In the genomic region with DNA sequence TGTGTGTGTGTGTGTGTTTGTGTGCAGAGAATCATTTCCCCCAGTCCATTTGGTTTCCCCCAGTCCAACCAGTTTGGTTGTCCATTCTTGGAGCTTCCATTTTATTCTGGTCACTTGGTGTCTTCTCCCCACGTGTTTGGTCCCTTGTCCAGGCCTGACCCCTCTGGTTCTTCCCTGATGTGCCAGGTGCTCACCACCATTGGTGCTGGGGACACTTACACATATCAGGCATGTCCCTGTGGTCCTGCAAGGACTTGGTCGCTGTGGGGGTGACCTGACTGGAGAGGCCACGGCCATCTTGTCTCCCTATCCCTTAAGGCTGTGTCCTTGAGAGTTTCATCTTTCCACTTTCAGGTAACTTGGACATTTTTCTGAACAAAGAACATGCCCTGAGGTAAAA, we compare ENCODE assay signal across 25 mouse cellular contexts. TPM values are rescaled to one million over a fixed set of nuclear protein-coding genes. Genes with fewer than 3 reads are reported as not detected.
DNase-seq lines count a peak whose midpoint lies in the region; ATAC-seq and TF ChIP-seq lines count a peak whose summit lies in the region.
"Had no signal": no experiment of that assay in that cellular context is flagged by ENCODE, and none has a peak within 500 bp of the region (broad histone marks: within the 10 kb centered on the region; RNA-seq: fewer than 3 reads in every experiment).

No protein-coding gene starts in this region.

- no peak overlapping the region for H3K4me3 ChIP-seq in heart, adult 2 months
- H3K4me3 ChIP-seq in hindbrain, embryonic 16.5 days (ENCODE audit: low read length), result no peak overlapping the region
- no peak overlapping the region for H3K4me3 ChIP-seq in hindbrain, embryonic 11.5 days (ENCODE audit: low read depth, low read length)
- no peak overlapping the region for H3K4me3 ChIP-seq in limb, embryonic 12.5 days (replicated peaks)
- no peak overlapping the region for H3K4me3 ChIP-seq in limb, embryonic 10.5 days
- no peak overlapping the region for H3K4me3 ChIP-seq in myocyte

- no peak overlapping the region for H3ac ChIP-seq in myocyte (ENCODE audit: control insufficient read depth, insufficient read length)

- DNase-seq in heart, adult 11 months, result peak; percentile 61
- no peak for DNase-seq in heart, adult 2 months
- DNase-seq in hindbrain, embryonic 11.5 days (ENCODE audit: low spot score), result no peak
- DNase-seq in limb, embryonic 10.5 days (ENCODE audit: low spot score), result no peak
- DNase-seq in B cell, adult 2 months, result no peak
- DNase-seq: adrenal gland, adult 2 months; adrenal gland, adult 8-10 months; adrenal gland, postnatal 10 days; adrenal gland, postnatal 14 days; adrenal gland, postnatal 25 days; adrenal gland, postnatal 36 days; cerebellum, adult 11 months; cerebellum, adult 11-12 months; cerebellum, adult 18-20 months had no signal

- H3K9me3 ChIP-seq in hindbrain, embryonic 16.5 days (ENCODE audit: control insufficient read depth, low read length), result no peaks in the 10 kb centered on the region
- H3K9me3 ChIP-seq in hindbrain, embryonic 11.5 days (ENCODE audit: control insufficient read depth, low read length), result no peaks in the 10 kb centered on the region
- H3K9me3 ChIP-seq in limb, embryonic 12.5 days, result no peaks in the 10 kb centered on the region
- H3K9me3 ChIP-seq in limb, embryonic 10.5 days (replicated peaks), result no peaks in the 10 kb centered on the region
- H3K9me3 ChIP-seq: G1E had no signal

- H3K36me3 ChIP-seq in heart, adult 2 months (ENCODE audit: control insufficient read depth, insufficient read depth, low read length), result no peaks in the 10 kb centered on the region
- H3K36me3 ChIP-seq in hindbrain, embryonic 16.5 days (ENCODE audit: control insufficient read depth, insufficient read depth, low read length), result no peaks in the 10 kb centered on the region
- H3K36me3 ChIP-seq in hindbrain, embryonic 11.5 days (ENCODE audit: control insufficient read depth, insufficient read depth, low read length), result peaks cover 20% of the 10 kb centered on the region; the same call in 1 of the 2 replicates
- peaks cover 43% of the 10 kb centered on the region for H3K36me3 ChIP-seq in limb, embryonic 12.5 days
- peaks cover 71% of the 10 kb centered on the region for H3K36me3 ChIP-seq in limb, embryonic 10.5 days
- peaks cover 21% of the 10 kb centered on the region for H3K36me3 ChIP-seq in myocyte (ENCODE audit: control insufficient read depth, insufficient read depth)

- no peak for TF ChIP-seq POLR2A in heart, adult 2 months (IDR thresholded peaks at IDR 0.05; ENCODE audit: insufficient read depth, low read depth, low read length)
- no peak for TF ChIP-seq POLR2A in myocyte (IDR thresholded peaks at IDR 0.05; ENCODE audit: insufficient read length, low read depth)

- no peak overlapping the region for H3K27ac ChIP-seq in heart, adult 2 months
- H3K27ac ChIP-seq in hindbrain, embryonic 16.5 days (ENCODE audit: low read depth, low read length), result no peak overlapping the region
- H3K27ac ChIP-seq in hindbrain, embryonic 11.5 days (ENCODE audit: low read depth, low read length), result no peak overlapping the region
- 0 out of 2 replicates have a peak overlapping the region, but pooled peaks have one; percentile 12 for H3K27ac ChIP-seq in limb, embryonic 12.5 days
- no peak overlapping the region for H3K27ac ChIP-seq in limb, embryonic 10.5 days

- no peaks in the 10 kb centered on the region for H3K4me1 ChIP-seq in heart, adult 2 months (ENCODE audit: control insufficient read depth, insufficient read depth, low read length)
- H3K4me1 ChIP-seq in hindbrain, embryonic 16.5 days (ENCODE audit: control insufficient read depth, insufficient read depth, low read depth, low read length), result no peaks in the 10 kb centered on the region
- no peaks in the 10 kb centered on the region for H3K4me1 ChIP-seq in hindbrain, embryonic 11.5 days (replicated peaks; ENCODE audit: control insufficient read depth, insufficient read depth, low read length)
- no peaks in the 10 kb centered on the region for H3K4me1 ChIP-seq in limb, embryonic 12.5 days (replicated peaks)
- peaks cover 4% of the 10 kb centered on the region; the same call in 1 of the 2 replicates for H3K4me1 ChIP-seq in limb, embryonic 10.5 days

- H3K79me2 ChIP-seq in heart, adult 2 months (replicated peaks; ENCODE audit: control insufficient read depth, insufficient read depth, low read length), result no peaks in the 10 kb centered on the region
- no peaks in the 10 kb centered on the region for H3K79me2 ChIP-seq in myocyte (ENCODE audit: control insufficient read depth, insufficient read depth)

- no peaks in the 10 kb centered on the region for H3K27me3 ChIP-seq in heart, adult 2 months (ENCODE audit: control insufficient read depth, insufficient read depth, low read length)
- no peaks in the 10 kb centered on the region for H3K27me3 ChIP-seq in hindbrain, embryonic 16.5 days (replicated peaks; ENCODE audit: control insufficient read depth, insufficient read depth, low read length)
- H3K27me3 ChIP-seq in hindbrain, embryonic 11.5 days (ENCODE audit: control insufficient read depth, insufficient read depth, low read length), result no peaks in the 10 kb centered on the region
- H3K27me3 ChIP-seq in limb, embryonic 12.5 days, result no peaks in the 10 kb centered on the region
- H3K27me3 ChIP-seq in limb, embryonic 10.5 days (ENCODE audit: low read depth, poor library complexity, severe bottlenecking), result no peaks in the 10 kb centered on the region
- H3K27me3 ChIP-seq in myocyte (ENCODE audit: control insufficient read depth, insufficient read depth, insufficient read length), result no peaks in the 10 kb centered on the region
- H3K27me3 ChIP-seq: CH12.LX, Patski had no signal

- 77% methylated on average over 3 of the region's 3 CpGs for WGBS in heart, adult 2 months
- 86% methylated on average over 3 of the region's 3 CpGs for WGBS in hindbrain, embryonic 16.5 days
- 87% methylated on average over 3 of the region's 3 CpGs for WGBS in hindbrain, embryonic 11.5 days
- 91% methylated on average over 3 of the region's 3 CpGs for WGBS in limb, embryonic 12.5 days
- WGBS in limb, embryonic 10.5 days, result 83% methylated on average over 3 of the region's 3 CpGs

- H3K4me2 ChIP-seq in hindbrain, embryonic 16.5 days (ENCODE audit: low read length), result no peak overlapping the region
- no peak overlapping the region for H3K4me2 ChIP-seq in hindbrain, embryonic 11.5 days (replicated peaks; ENCODE audit: low read depth, low read length)
- H3K4me2 ChIP-seq in limb, embryonic 12.5 days, result no peak overlapping the region
- no peak overlapping the region for H3K4me2 ChIP-seq in myocyte (ENCODE audit: low read depth)

- intact Hi-C loops in heart, adult 2 months (cut with DNase I), result no loop called here

- no peak for TF ChIP-seq EP300 in heart, adult 2 months (IDR thresholded peaks at IDR 0.05; ENCODE audit: insufficient read depth, low read depth, low read length)

- TF ChIP-seq CTCF in heart, adult 2 months (IDR thresholded peaks at IDR 0.05), result no peak

- no peak overlapping the region for H3K9ac ChIP-seq in heart, adult 2 months (ENCODE audit: low read depth, low read length)
- no peak overlapping the region for H3K9ac ChIP-seq in hindbrain, embryonic 16.5 days (ENCODE audit: low read depth, low read length)
- no peak overlapping the region for H3K9ac ChIP-seq in hindbrain, embryonic 11.5 days (ENCODE audit: low read depth, low read length)
- H3K9ac ChIP-seq in limb, embryonic 12.5 days (replicated peaks), result no peak overlapping the region

- ATAC-seq in hindbrain, embryonic 16.5 days, result 0 out of 2 replicates have a peak, but pooled peaks have one; percentile 9
- ATAC-seq in hindbrain, embryonic 11.5 days (ENCODE audit: low FRiP score), result no peak
- ATAC-seq in limb, embryonic 12.5 days (ENCODE audit: insufficient number of reproducible peaks, insufficient read depth, low FRiP score, low TSS enrichment, low read depth), result no peak
- ATAC-seq: activated CD4-positive, CD25-positive, alpha-beta regulatory T cell, adult 4 months; CD4-positive, CD25-positive, alpha-beta regulatory T cell, adult 4 months; Patski had no signal

RNA-seq across cellular contexts. Expression of gene Mylk2, which starts 14.2 kb away (rescaled TPM):
- total RNA-seq in heart, adult 2 months (2021), result under 1 TPM; 0.08 to 0.09 TPM
- polyA plus RNA-seq in heart, adult 2 months (2012; rRNA removed), result 0.18 and 0.29 TPM in 2 replicates
- polyA plus RNA-seq in hindbrain, embryonic 16.5 days (2015; fragmentation: Nextera tagmentation; extraction: Ambion mirVana), result 0.21 and 0.44 TPM in 2 replicates
- not detected in 2 replicates for polyA plus RNA-seq in hindbrain, embryonic 11.5 days (2014; fragmentation: Nextera tagmentation; extraction: Ambion mirVana)
- polyA plus RNA-seq in limb, embryonic 12.5 days (2016; fragmentation: Nextera tagmentation; extraction: Ambion mirVana), result not detected in 2 replicates
- not detected in 2 replicates for polyA plus RNA-seq in limb, embryonic 10.5 days (2016; fragmentation: Nextera tagmentation; extraction: Ambion mirVana)
- 8.2 TPM for polyA plus RNA-seq in myocyte (2012; fragmentation: generic; extraction: Trizol)
- total RNA-seq: adrenal gland, adult 18-20 months; adrenal gland, adult 2 months; adrenal gland, postnatal 14 days; adrenal gland, postnatal 25 days; adrenal gland, postnatal 36 days; MEL had no signal
- polyA plus RNA-seq: activated CD4-positive, CD25-positive, alpha-beta regulatory T cell, adult 4 months; adrenal gland, adult 2 months; brain, embryonic 14.5 days; CD4-positive, CD25-positive, alpha-beta regulatory T cell, adult 4 months; G1E had no signal

RNA-seq across cellular contexts. Expression of gene Foxs1, which starts 36.1 kb away (rescaled TPM):
- total RNA-seq in heart, adult 2 months (2021), result 1 to 10 TPM; 1.7 to 3.5 TPM
- polyA plus RNA-seq in heart, adult 2 months (2012; rRNA removed), result 9.0 and 10.5 TPM in 2 replicates
- 4.2 and 4.5 TPM in 2 replicates for polyA plus RNA-seq in hindbrain, embryonic 16.5 days (2015; fragmentation: Nextera tagmentation; extraction: Ambion mirVana)
- 1.7 and 1.9 TPM in 2 replicates for polyA plus RNA-seq in hindbrain, embryonic 11.5 days (2014; fragmentation: Nextera tagmentation; extraction: Ambion mirVana)
- 0.27 TPM in 1 of 2 replicates, not detected in the other for polyA plus RNA-seq in limb, embryonic 12.5 days (2016; fragmentation: Nextera tagmentation; extraction: Ambion mirVana)
- polyA plus RNA-seq in limb, embryonic 10.5 days (2016; fragmentation: Nextera tagmentation; extraction: Ambion mirVana), result 0.26 and 0.64 TPM in 2 replicates
- polyA plus RNA-seq in myocyte (2012; fragmentation: generic; extraction: Trizol), result 31.3 TPM
- total RNA-seq: G1E, MEL had no signal
- polyA plus RNA-seq: activated CD4-positive, CD25-positive, alpha-beta regulatory T cell, adult 4 months; CD4-positive, CD25-positive, alpha-beta regulatory T cell, adult 4 months; G1E had no signal

RNA-seq across cellular contexts. Expression of gene Tpx2, which starts 49.2 kb away (rescaled TPM):
- 1 to 10 TPM in 1 of 2 experiments, under 1 TPM in 1; 0.75 to 1.1 TPM for total RNA-seq in heart, adult 2 months (2021)
- 0.18 and 0.50 TPM in 2 replicates for polyA plus RNA-seq in heart, adult 2 months (2012; rRNA removed)
- 14.8 and 19.8 TPM in 2 replicates for polyA plus RNA-seq in hindbrain, embryonic 16.5 days (2015; fragmentation: Nextera tagmentation; extraction: Ambion mirVana)
- 139 and 140 TPM in 2 replicates for polyA plus RNA-seq in hindbrain, embryonic 11.5 days (2014; fragmentation: Nextera tagmentation; extraction: Ambion mirVana)
- polyA plus RNA-seq in limb, embryonic 12.5 days (2016; fragmentation: Nextera tagmentation; extraction: Ambion mirVana), result 110 and 114 TPM in 2 replicates
- 141 and 147 TPM in 2 replicates for polyA plus RNA-seq in limb, embryonic 10.5 days (2016; fragmentation: Nextera tagmentation; extraction: Ambion mirVana)
- 26.3 TPM for polyA plus RNA-seq in myocyte (2012; fragmentation: generic; extraction: Trizol)

RNA-seq across cellular contexts. Expression of gene Dusp15, which starts 54.6 kb away (rescaled TPM):
- not detected for total RNA-seq in heart, adult 2 months (2021)
- polyA plus RNA-seq in heart, adult 2 months (2012; rRNA removed), result 0.25 and 0.26 TPM in 2 replicates
- 11.6 and 13.6 TPM in 2 replicates for polyA plus RNA-seq in hindbrain, embryonic 16.5 days (2015; fragmentation: Nextera tagmentation; extraction: Ambion mirVana)
- 1.4 and 2.3 TPM in 2 replicates for polyA plus RNA-seq in hindbrain, embryonic 11.5 days (2014; fragmentation: Nextera tagmentation; extraction: Ambion mirVana)
- polyA plus RNA-seq in limb, embryonic 12.5 days (2016; fragmentation: Nextera tagmentation; extraction: Ambion mirVana), result 0.60 and 1.00 TPM in 2 replicates
- 0.58 and 0.68 TPM in 2 replicates for polyA plus RNA-seq in limb, embryonic 10.5 days (2016; fragmentation: Nextera tagmentation; extraction: Ambion mirVana)
- polyA plus RNA-seq in myocyte (2012; fragmentation: generic; extraction: Trizol), result 0.02 TPM
- total RNA-seq: MEL had no signal
- polyA plus RNA-seq: activated CD4-positive, CD25-positive, alpha-beta regulatory T cell, adult 4 months; G1E had no signal

Comparison
In these comparisons a context has a peak if more than half of its experiments do, and no peak if none do; other contexts are left out.
1. RNA of gene Tpx2, which starts 49.2 kb away (polyA plus RNA-seq): 141 to 147 TPM in limb, embryonic 10.5 days, 139 to 140 TPM in hindbrain, embryonic 11.5 days, 110 to 114 TPM in limb, embryonic 12.5 days, 26.3 TPM in myocyte (single experiment) and 14.8 to 19.8 TPM in hindbrain, embryonic 16.5 days; 0.18 to 0.50 TPM in heart, adult 2 months; every median in the first group is over 10 times any median in the second.